Mouse (Mus musculus): ENCODE measurements at regions not wholly inside any gene's neighbourhood (a gene's known extent, or its start where the extent isn't known, plus 50 kb on each side); places are given as distances from the start of the nearest gene placed in this dataset.
A peak's percentile ranks its signal among the peaks of the same experiment; 100 is the strongest.

DNA sequence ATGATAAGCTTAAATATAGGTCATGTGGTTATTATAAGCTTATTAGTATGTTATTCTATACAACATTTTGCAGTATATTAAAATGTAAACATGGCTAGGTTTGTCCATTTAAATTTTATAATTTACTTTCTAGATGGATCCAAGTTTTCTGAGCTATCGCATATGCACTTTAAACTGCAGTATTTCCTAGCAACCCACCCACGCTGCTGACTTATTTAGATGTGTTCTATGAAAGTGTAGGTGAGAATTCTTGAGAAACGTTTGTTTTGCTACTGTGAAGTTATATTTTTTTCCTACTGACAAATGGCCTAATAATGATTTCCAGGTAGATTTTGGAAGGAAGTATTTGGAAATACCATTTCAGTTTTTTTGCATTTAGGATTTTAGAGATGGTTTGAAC is 308.0 kb downstream of the Gbe1 start:
- DNase-seq (ENCODE audit: extremely low spot score), result no peak

DNA sequence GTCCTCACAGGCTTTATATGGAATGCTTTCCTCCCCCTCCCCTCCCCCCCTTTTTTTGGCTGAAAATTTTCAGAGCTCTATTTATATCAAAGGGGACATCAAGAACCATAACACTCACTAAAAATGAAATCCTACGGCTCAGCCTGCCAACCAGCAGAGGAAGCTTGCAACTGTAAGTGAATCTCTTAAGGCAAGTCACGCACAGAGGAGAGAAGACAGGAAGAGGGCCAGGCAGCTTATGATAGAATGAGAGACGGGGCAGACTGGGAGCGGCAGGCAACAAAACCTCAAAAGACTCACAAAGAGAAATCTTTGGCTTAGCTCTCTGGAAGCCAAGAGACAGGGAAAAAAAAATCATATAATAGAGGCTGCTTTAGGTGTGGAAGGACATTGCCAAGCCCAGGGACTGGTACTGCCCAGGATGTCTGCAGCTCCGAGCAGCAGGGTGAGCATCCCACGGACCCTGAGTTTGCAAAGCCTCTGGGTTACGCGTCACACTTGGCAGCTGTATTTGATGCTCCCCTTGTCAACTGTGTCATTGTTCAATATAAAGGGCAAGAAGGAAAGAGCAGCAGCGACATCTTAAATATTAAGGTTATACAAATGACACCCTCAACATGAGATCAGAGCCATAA is 330.0 kb downstream of the Gbe1 start:
- no peak for DNase-seq (ENCODE audit: extremely low spot score)

GRCm38 (mm10) chr16:70644695-70645279 is 331.0 kb downstream of the Gbe1 start:
- DNase-seq (ENCODE audit: extremely low spot score), result no peak

DNA sequence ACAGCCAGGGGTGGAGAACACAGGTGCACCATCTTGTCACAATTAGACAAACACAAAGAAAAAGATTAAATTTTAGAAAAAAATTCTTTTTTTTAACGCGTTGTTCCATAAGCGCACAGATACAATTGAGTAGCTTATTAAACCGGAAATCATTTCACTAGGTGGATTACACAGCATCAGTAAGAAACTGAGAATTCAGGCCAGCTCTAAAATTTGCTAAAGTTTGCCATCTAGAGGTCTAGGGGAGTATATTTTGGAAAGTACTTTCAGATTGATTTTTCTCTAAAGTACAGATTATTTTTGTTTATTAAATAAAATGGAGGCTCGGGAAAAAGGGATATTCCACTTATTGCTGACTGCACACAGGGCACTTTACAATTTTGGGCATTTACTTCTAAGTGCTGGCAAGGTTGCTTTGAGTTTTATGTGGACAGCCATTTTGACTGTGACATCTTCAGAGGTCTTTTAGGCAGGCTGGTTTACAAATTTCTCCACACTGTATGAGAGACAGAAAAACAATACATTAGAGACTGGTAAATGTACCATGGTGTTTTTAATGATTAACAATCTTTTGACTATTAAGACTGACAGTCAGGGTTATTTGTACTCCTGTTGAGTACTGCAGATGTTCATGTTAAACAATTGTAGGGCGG is 340.8 kb downstream of the Gbe1 start:
- DNase-seq (ENCODE audit: extremely low spot score), result no peak

DNA sequence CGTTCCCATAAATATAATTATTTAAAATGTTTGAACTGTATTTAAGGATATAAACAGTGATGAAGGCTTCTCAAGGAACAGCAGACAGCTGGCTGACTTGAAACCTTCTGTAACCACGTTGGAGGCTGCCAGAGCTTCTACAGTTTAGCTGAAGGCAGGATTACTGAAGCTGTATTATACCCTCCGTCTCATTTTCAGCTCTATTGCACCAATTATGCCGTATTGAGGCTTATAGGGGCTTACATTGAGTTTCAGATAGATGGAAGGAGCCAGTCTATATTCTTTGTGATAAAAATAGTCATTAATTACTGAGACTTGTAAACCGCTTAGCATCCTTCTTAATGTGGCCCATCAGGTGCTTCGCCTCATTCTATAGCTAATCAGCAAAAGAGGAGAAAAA is 376.1 kb downstream of the Gbe1 start:
- no peak for DNase-seq (ENCODE audit: extremely low spot score)

- DNase-seq (ENCODE audit: extremely low spot score), result no peak
Measured at GRCm38 (mm10) chr16:70724722-70725284, 411.1 kb downstream of the Gbe1 start.

DNA sequence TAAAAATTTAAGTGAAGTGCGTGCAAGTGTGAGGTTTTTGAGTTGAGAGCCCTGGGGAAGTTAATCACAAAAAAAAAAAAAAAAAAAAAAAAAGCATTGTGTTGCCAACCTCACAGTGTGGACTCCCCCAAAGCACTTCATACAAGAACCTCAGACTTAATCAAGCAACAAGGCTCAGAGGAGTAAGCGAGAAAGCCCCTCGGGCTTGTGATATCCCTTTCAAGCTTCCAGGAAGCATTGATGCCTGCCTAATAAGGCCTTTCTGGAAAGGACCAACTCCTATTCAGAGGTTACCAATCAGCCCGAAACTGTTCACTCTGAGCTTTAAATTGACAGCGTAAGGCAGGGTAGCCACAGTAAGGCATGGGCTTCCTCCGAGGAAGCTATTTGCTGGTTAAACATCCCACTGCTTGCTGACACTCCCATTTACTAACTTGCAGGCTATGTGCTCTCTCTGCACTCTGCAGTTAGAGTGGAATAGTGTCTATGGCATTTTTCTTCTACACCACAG is 411.6 kb downstream of the Gbe1 start:
- DNase-seq (ENCODE audit: extremely low spot score), result peak; percentile 4

GRCm38 (mm10) chr16:70733016-70733415 is 419.3 kb downstream of the Gbe1 start:
- DNase-seq (ENCODE audit: extremely low spot score), result no peak

GRCm38 (mm10) chr16:70740046-70740445 is 426.3 kb downstream of the Gbe1 start:
- DNase-seq (ENCODE audit: extremely low spot score), result no peak

DNA sequence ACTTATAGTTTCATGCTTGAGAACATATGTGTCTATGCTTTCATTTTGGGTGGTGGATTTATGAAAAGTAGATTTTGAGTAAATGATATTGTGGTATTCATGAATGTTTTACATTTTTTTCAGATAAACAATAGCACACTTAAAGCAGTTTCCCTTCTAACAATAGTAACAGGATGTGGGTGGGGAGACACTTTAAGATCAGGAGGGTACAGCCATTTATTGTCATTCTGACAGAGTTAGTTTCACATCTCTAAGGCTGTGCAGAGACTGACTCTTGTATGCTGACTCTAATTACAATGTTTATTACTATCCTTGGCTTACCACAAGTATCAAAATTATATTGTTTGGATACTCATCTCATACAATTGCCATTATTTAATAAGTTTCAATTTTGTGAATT is 440.5 kb downstream of the Gbe1 start:
- DNase-seq (ENCODE audit: extremely low spot score), result no peak

DNA sequence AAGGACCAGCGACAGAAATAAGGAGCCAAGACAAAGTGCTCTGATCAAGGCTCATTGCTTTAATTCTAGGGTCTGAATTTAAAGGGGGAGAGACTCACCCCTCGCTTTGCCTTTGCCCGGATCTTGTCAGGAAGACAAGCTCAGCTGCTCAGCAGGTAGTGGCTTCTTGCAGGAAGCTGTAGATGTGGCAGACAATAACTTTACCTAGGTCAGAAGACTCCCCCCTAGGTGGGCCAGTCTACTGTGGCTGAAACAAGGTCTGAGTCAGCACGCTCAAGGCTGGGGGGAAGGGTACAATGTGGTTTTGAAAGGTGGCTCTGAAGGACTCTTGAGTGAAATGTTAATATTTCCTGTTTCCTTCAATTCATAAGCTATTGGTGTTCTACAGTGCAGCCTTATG is 484.3 kb downstream of the Gbe1 start:
- DNase-seq (ENCODE audit: extremely low spot score), result no peak

- no peak for DNase-seq (ENCODE audit: extremely low spot score)
Measured at GRCm38 (mm10) chr16:70803549-70803948, 489.8 kb downstream of the Gbe1 start.

- no peak for DNase-seq (ENCODE audit: extremely low spot score)
Measured at GRCm38 (mm10) chr16:70825910-70826309, 512.2 kb downstream of the Gbe1 start.

GRCm38 (mm10) chr16:70835006-70835405 is 521.3 kb downstream of the Gbe1 start:
- DNase-seq (ENCODE audit: extremely low spot score), result no peak

DNA sequence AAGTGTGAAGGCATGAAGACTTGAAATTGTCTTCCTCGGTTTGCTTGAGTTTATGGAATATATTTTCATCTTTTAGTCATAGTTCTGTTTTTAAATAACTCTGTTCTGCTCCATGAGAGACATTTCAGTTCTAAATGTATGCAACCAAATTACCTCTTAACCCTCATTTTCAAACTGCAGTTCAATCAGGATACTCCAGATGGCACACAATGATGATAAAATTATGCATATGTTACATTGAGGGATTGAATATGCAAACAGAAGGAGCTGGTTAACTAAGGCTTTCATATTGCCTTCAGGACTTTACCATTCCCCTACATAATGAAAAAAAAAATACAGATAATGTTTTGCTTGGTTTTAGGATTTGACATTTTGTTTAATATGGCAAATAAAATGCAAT is 524.4 kb downstream of the Gbe1 start:
- DNase-seq (ENCODE audit: extremely low spot score), result no peak

- DNase-seq (ENCODE audit: extremely low spot score), result no peak
Measured at GRCm38 (mm10) chr16:70868241-70868640, 554.5 kb downstream of the Gbe1 start.

DNA sequence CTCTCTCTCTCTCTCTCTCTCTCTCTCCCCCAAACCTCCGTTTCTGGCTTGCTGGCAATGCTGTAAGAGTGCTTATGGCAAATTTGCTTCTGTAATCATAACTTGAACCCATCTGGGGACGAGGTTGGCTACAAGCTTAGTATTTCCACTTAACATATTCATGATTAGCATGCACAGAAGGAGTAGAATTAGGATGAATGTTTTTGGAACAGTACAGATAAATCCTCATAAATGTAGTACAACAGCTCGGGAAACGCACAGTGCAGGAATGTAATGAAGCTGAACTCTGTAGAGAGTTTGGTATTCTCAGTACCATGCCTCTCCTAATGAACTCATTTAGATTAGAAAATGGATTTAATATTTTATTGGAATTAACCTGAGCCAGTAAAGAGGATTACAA is 555.5 kb downstream of the Gbe1 start:
- no peak for DNase-seq (ENCODE audit: extremely low spot score)

DNA sequence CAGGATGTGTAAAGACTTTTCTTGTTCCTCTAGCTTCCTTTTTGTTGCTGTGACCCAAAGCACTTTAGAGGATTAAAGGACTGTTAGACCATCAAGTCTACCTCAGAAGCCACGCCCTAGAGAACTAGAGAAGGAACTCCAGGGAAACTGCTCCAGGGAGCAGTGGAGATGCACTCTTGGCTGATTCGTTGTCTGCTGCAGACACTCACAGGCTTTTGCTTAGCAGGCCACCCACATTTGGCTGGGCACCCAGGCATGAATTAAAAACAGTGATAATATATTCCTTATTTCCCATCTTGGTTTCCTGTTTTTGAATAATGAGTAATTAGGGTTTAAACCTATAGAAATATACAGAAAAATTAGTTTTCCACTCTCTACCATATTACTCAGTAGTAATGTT is 560.3 kb downstream of the Gbe1 start:
- DNase-seq (ENCODE audit: extremely low spot score), result no peak

DNA sequence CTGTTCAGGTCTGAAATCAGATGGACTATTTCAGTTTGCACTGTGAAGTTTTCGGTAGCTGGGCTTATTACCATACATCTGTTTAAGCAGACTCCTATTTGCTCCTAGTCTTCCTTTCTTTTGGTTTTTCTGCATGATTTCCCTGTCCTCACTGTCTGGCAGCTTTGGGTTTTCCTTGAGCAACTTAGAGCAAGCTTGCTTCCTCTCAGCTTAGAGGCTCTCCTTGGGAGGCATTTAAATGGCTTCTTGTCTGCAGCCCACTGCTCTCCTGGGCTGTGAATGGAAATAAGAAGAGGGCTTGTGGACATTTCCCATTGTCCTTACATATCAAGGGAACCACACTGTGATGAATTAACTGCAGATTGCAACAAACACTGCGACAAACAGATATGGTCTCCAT is 566.9 kb downstream of the Gbe1 start:
- no peak for DNase-seq (ENCODE audit: extremely low spot score)

- DNase-seq (ENCODE audit: extremely low spot score), result no peak
Measured at GRCm38 (mm10) chr16:70881098-70881850, 567.5 kb downstream of the Gbe1 start.

GRCm38 (mm10) chr16:70900085-70900484 is 586.3 kb downstream of the Gbe1 start:
- no peak for DNase-seq (ENCODE audit: extremely low spot score)

- no peak for DNase-seq (ENCODE audit: extremely low spot score)
Measured at GRCm38 (mm10) chr16:70920047-70920446, 606.3 kb downstream of the Gbe1 start.

Measured in embryo, embryonic 9.5 days (tissue).